Mouse (Mus musculus) cerebellum, adult (tissue): Measurements from ENCODE around the gene Zfp558.
"Not testable (repeated sequence)": the region's sequence is repeated elsewhere in the genome, so short reads cannot be mapped to it uniquely, and the experiment has no call there.

Source experiments
- ATAC-seq: cut with Nextera tagmentation; 2 replicates; pipeline ENCODE4 v1.9.2; 2017; ENCODE audit warnings: mild to moderate bottlenecking, moderate library complexity, mixed read lengths; ENCODE audit not compliant: insufficient number of reproducible peaks, low FRiP score, low TSS enrichment

The Zfp558 gene

GRCm38 (mm10) chr9:18478168-18478567 is at the start of gene Zfp558, which contains the start of gene Mbd3l1:
Gene Zfp558 (minus strand): TSS chr9:18478268.
Gene Mbd3l1 (plus strand): TSS chr9:18478359.
- no peak for ATAC-seq

GRCm38 (mm10) chr9:18508098-18508497 is 30.0 kb upstream of the Zfp558 start:
- ATAC-seq = no peak

GRCm38 (mm10) chr9:18473324-18474128 is 4.5 kb downstream of the Zfp558 start:
- peak; percentile 90 for ATAC-seq

- no peak for ATAC-seq
Observed at GRCm38 (mm10) chr9:18468005-18468404, 10.1 kb downstream of the Zfp558 start.

GRCm38 (mm10) chr9:18467350-18467749 is 10.7 kb downstream of the Zfp558 start:
- no peak for ATAC-seq

GRCm38 (mm10) chr9:18456520-18456919 is 21.5 kb downstream of the Zfp558 start:
- ATAC-seq = no peak

GRCm38 (mm10) chr9:18431687-18432086 is 46.4 kb downstream of the Zfp558 start:
- ATAC-seq = no peak

GRCm38 (mm10) chr9:18430354-18430753 is 47.7 kb downstream of the Zfp558 start, which contains the start of gene Mbd3l2:
Gene Mbd3l2 (plus strand): TSS chr9:18430654.
- ATAC-seq = no peak

- ATAC-seq = not testable (repeated sequence)
Observed at GRCm38 (mm10) chr9:18412371-18412770, 65.7 kb downstream of the Zfp558 start.
